Mouse (Mus musculus) lung, postnatal 0 days (tissue): Measurements from ENCODE around the gene Kdelr3.

Source experiments
- CTCF ChIP-seq: IDR thresholded peaks from 2 replicates; pipeline ENCODE4 v1.5.1; 2016; ENCODE audit warnings: antibody characterized with exemption, mild to moderate bottlenecking
- EP300 ChIP-seq: IDR thresholded peaks from 2 replicates; pipeline ENCODE4 v1.6.1; 2016; ENCODE audit warnings: antibody characterized with exemption, mild to moderate bottlenecking, control low read depth

GRCm38 (mm10) chr15:79559649-79560048, 43.4 kb downstream of the Kdelr3 start:
- TF ChIP-seq CTCF (no peak), EP300 (no peak)
